24 mouse cellular contexts compared by ENCODE assay signal in genomic region chr14:117837715-117838114, GRCm38 (mm10).
DNase-seq lines count a peak whose midpoint lies in the region; ATAC-seq lines count a peak whose summit lies in the region.
"Had no signal": no experiment of that assay in that cellular context is flagged by ENCODE, and none has a peak within 500 bp of the region (broad histone marks: within the 10 kb centered on the region; RNA-seq: fewer than 3 reads in every experiment).

No protein-coding gene starts in this region.

- no peak overlapping the region for H3K4me2 ChIP-seq in embryonic facial prominence, embryonic 14.5 days (ENCODE audit: low read depth, low read length)
- H3K4me2 ChIP-seq in midbrain, embryonic 11.5 days: no peak overlapping the region
- H3K4me2 ChIP-seq in midbrain, embryonic 16.5 days (ENCODE audit: low read length): no peak overlapping the region
- H3K4me2 ChIP-seq: embryonic facial prominence, embryonic 13.5 days; forebrain, embryonic 15.5 days; heart, embryonic 13.5 days; hindbrain, embryonic 12.5 days; hindbrain, embryonic 15.5 days had no signal

- H3K4me3 ChIP-seq in embryonic facial prominence, embryonic 14.5 days (ENCODE audit: low read depth, low read length): no peak overlapping the region
- no peak overlapping the region for H3K4me3 ChIP-seq in embryonic facial prominence, embryonic 10.5 days
- no peak overlapping the region for H3K4me3 ChIP-seq in midbrain, embryonic 11.5 days (ENCODE audit: low read depth, low read length)
- no peak overlapping the region for H3K4me3 ChIP-seq in midbrain, embryonic 16.5 days (ENCODE audit: low read depth, low read length)
- H3K4me3 ChIP-seq: embryonic facial prominence, embryonic 13.5 days; forebrain, embryonic 10.5 days; forebrain, embryonic 15.5 days; heart, adult 2 months; heart, embryonic 10.5 days; heart, embryonic 13.5 days; hindbrain, embryonic 12.5 days; hindbrain, embryonic 15.5 days had no signal

- peaks cover 6% of the 10 kb centered on the region; the same call in 1 of the 2 replicates for H3K4me1 ChIP-seq in embryonic facial prominence, embryonic 14.5 days (ENCODE audit: control insufficient read depth, insufficient read depth, low read length)
- H3K4me1 ChIP-seq in embryonic facial prominence, embryonic 10.5 days: no peaks in the 10 kb centered on the region
- no peaks in the 10 kb centered on the region for H3K4me1 ChIP-seq in midbrain, embryonic 11.5 days (ENCODE audit: control insufficient read depth, insufficient read depth, low read length)
- H3K4me1 ChIP-seq in midbrain, embryonic 16.5 days (ENCODE audit: control insufficient read depth, insufficient read depth, low read length): peaks cover 3% of the 10 kb centered on the region; the same call in 1 of the 2 replicates
- H3K4me1 ChIP-seq: forebrain, embryonic 10.5 days; forebrain, embryonic 15.5 days; heart, embryonic 10.5 days had no signal

- no peaks in the 10 kb centered on the region for H3K36me3 ChIP-seq in embryonic facial prominence, embryonic 14.5 days (ENCODE audit: control insufficient read depth, insufficient read depth, low read length)
- no peaks in the 10 kb centered on the region for H3K36me3 ChIP-seq in embryonic facial prominence, embryonic 10.5 days (replicated peaks)
- H3K36me3 ChIP-seq in midbrain, embryonic 11.5 days (ENCODE audit: control insufficient read depth, insufficient read depth, low read length): no peaks in the 10 kb centered on the region
- no peaks in the 10 kb centered on the region for H3K36me3 ChIP-seq in midbrain, embryonic 16.5 days (ENCODE audit: control insufficient read depth, insufficient read depth, low read length)
- H3K36me3 ChIP-seq: embryonic facial prominence, embryonic 13.5 days; forebrain, embryonic 10.5 days; forebrain, embryonic 15.5 days; heart, embryonic 10.5 days; heart, embryonic 13.5 days; hindbrain, embryonic 12.5 days; hindbrain, embryonic 15.5 days had no signal

- H3K9ac ChIP-seq in embryonic facial prominence, embryonic 14.5 days (ENCODE audit: low read depth, low read length): no peak overlapping the region
- no peak overlapping the region for H3K9ac ChIP-seq in midbrain, embryonic 11.5 days (ENCODE audit: low read length)
- H3K9ac ChIP-seq in midbrain, embryonic 16.5 days (ENCODE audit: low read depth, low read length): no peak overlapping the region
- H3K9ac ChIP-seq: embryonic facial prominence, embryonic 13.5 days; forebrain, embryonic 15.5 days; heart, embryonic 13.5 days; hindbrain, embryonic 12.5 days; hindbrain, embryonic 15.5 days had no signal

- ATAC-seq in embryonic facial prominence, embryonic 14.5 days (ENCODE audit: low read depth): peak; percentile 22; the same call in 1 of the 2 replicates
- no peak for ATAC-seq in midbrain, embryonic 11.5 days (ENCODE audit: low FRiP score)
- ATAC-seq in midbrain, embryonic 16.5 days: no peak
- ATAC-seq: activated CD4-positive, CD25-positive, alpha-beta regulatory T cell, adult 4 months; forebrain, embryonic 15.5 days; intestine, postnatal 0 days had no signal

- WGBS in embryonic facial prominence, embryonic 14.5 days: 60% methylated on average over 3 of the region's 3 CpGs
- 46% methylated on average over 3 of the region's 3 CpGs for WGBS in embryonic facial prominence, embryonic 10.5 days
- WGBS in midbrain, embryonic 11.5 days: 45% methylated on average over 3 of the region's 3 CpGs
- WGBS in midbrain, embryonic 16.5 days: 27% methylated on average over 3 of the region's 3 CpGs

- H3K27ac ChIP-seq in embryonic facial prominence, embryonic 14.5 days (replicated peaks; ENCODE audit: low read depth, low read length): no peak overlapping the region
- H3K27ac ChIP-seq in embryonic facial prominence, embryonic 10.5 days (replicated peaks): no peak overlapping the region
- H3K27ac ChIP-seq in midbrain, embryonic 11.5 days (ENCODE audit: low read depth, low read length): no peak overlapping the region
- H3K27ac ChIP-seq in midbrain, embryonic 16.5 days (ENCODE audit: low read length): no peak overlapping the region
- H3K27ac ChIP-seq: embryonic facial prominence, embryonic 13.5 days; forebrain, embryonic 10.5 days; forebrain, embryonic 15.5 days; heart, adult 2 months; heart, embryonic 10.5 days; heart, embryonic 13.5 days; hindbrain, embryonic 12.5 days; hindbrain, embryonic 15.5 days had no signal

- no peaks in the 10 kb centered on the region for H3K27me3 ChIP-seq in embryonic facial prominence, embryonic 14.5 days (replicated peaks; ENCODE audit: control insufficient read depth, insufficient read depth, low read length)
- no peaks in the 10 kb centered on the region for H3K27me3 ChIP-seq in embryonic facial prominence, embryonic 10.5 days (replicated peaks; ENCODE audit: low read depth, poor library complexity, severe bottlenecking)
- no peaks in the 10 kb centered on the region for H3K27me3 ChIP-seq in midbrain, embryonic 11.5 days (ENCODE audit: control insufficient read depth, insufficient read depth, low read length)
- H3K27me3 ChIP-seq in midbrain, embryonic 16.5 days (ENCODE audit: control insufficient read depth, insufficient read depth, low read depth, low read length): no peaks in the 10 kb centered on the region
- H3K27me3 ChIP-seq: embryonic facial prominence, embryonic 13.5 days; forebrain, embryonic 15.5 days; hindbrain, embryonic 12.5 days; hindbrain, embryonic 15.5 days had no signal

- no peaks in the 10 kb centered on the region for H3K9me3 ChIP-seq in embryonic facial prominence, embryonic 14.5 days (ENCODE audit: control insufficient read depth, low read length)
- no peaks in the 10 kb centered on the region for H3K9me3 ChIP-seq in embryonic facial prominence, embryonic 10.5 days
- H3K9me3 ChIP-seq in midbrain, embryonic 11.5 days (ENCODE audit: control insufficient read depth, low read length): no peaks in the 10 kb centered on the region
- no peaks in the 10 kb centered on the region for H3K9me3 ChIP-seq in midbrain, embryonic 16.5 days (replicated peaks; ENCODE audit: control insufficient read depth, low read length, poor library complexity, severe bottlenecking)
- H3K9me3 ChIP-seq: embryonic facial prominence, embryonic 13.5 days; forebrain, embryonic 10.5 days; forebrain, embryonic 15.5 days; heart, embryonic 10.5 days; heart, embryonic 13.5 days; hindbrain, embryonic 12.5 days; hindbrain, embryonic 15.5 days had no signal

- DNase-seq in embryonic facial prominence, embryonic 14.5 days (ENCODE audit: low spot score): no peak
- DNase-seq in embryonic facial prominence, embryonic 10.5 days (ENCODE audit: low spot score): no peak
- peak; percentile 39 for DNase-seq in midbrain, embryonic 11.5 days (ENCODE audit: low spot score, missing footprints)
- peak; percentile 85 for DNase-seq in ZHBTc4 (ENCODE audit: low read depth, low spot score)
- no peak for DNase-seq in lung, postnatal 25 days (ENCODE audit: low spot score)
- no peak for DNase-seq in right cerebral cortex, postnatal 4 days
- DNase-seq: adrenal gland, postnatal 10 days; adrenal gland, postnatal 36 days; cerebellum, adult 11 months; cerebellum, adult 2 months; cerebellum, adult 9-11 months; cerebellum, postnatal 25 days; gastrocnemius, postnatal 25 days; heart, adult 2 months had no signal

Comparison
In these comparisons a context has a peak if more than half of its experiments do, and no peak if none do; other contexts are left out.
1. DNase-seq: peak in midbrain, embryonic 11.5 days (single experiment) and ZHBTc4 (single experiment); none in embryonic facial prominence, embryonic 14.5 days (single experiment), embryonic facial prominence, embryonic 10.5 days (single experiment), lung, postnatal 25 days (single experiment) and right cerebral cortex, postnatal 4 days (single experiment).